In the genomic region with DNA sequence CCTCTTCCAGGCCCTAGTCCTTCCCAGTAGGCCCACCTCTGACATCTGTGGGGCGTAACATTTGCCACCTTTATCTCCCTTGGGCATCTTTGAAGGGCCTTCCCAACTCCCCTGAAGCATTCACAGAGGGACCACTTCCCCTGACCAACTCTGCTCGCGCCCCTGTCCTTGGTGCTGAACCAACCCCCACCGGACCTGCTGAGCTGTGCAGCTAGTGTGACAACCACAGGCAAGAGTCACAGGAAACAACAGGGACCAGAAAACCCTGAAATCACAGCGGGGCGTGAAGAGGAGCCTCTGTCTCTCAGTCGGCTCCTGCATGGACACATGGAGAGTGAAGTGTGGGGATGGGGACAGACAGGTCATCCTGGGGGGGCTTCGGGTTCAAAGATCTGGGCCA, we compare ENCODE assay signal across 9 mouse cellular contexts. TPM values are rescaled to one million over a fixed set of nuclear protein-coding genes. Genes with fewer than 3 reads are reported as not detected.
DNase-seq lines count a peak whose midpoint lies in the region; ATAC-seq lines count a peak whose summit lies in the region.
"Had no signal": no experiment of that assay in that cellular context is flagged by ENCODE, and none has a peak within 500 bp of the region (broad histone marks: within the 10 kb centered on the region; RNA-seq: fewer than 3 reads in every experiment).

No protein-coding gene starts in this region.

- H3K27me3 ChIP-seq in neural tube, embryonic 15.5 days (replicated peaks), result peaks cover 35% of the 10 kb centered on the region
- peaks cover 13% of the 10 kb centered on the region for H3K27me3 ChIP-seq in embryonic facial prominence, embryonic 11.5 days (ENCODE audit: control insufficient read depth, insufficient read depth, low read length)

- H3K4me1 ChIP-seq in neural tube, embryonic 15.5 days, result peaks cover 26% of the 10 kb centered on the region
- H3K4me1 ChIP-seq in embryonic facial prominence, embryonic 11.5 days (ENCODE audit: control insufficient read depth, insufficient read depth, low read length), result no peaks in the 10 kb centered on the region

- H3K9ac ChIP-seq in neural tube, embryonic 15.5 days (replicated peaks), result no peak overlapping the region
- no peak overlapping the region for H3K9ac ChIP-seq in embryonic facial prominence, embryonic 11.5 days (replicated peaks; ENCODE audit: low read length)
- H3K9ac ChIP-seq: forebrain, postnatal 0 days had no signal

- intact Hi-C loops in gastrocnemius, postnatal 36 days (cut with DNase I), result no loop called here
- intact Hi-C loops in heart, postnatal 25 days (cut with DNase I), result no loop called here

- H3K27ac ChIP-seq in neural tube, embryonic 15.5 days (replicated peaks), result no peak overlapping the region
- H3K27ac ChIP-seq in embryonic facial prominence, embryonic 11.5 days (replicated peaks; ENCODE audit: low read depth, low read length), result no peak overlapping the region

- peak; percentile 38 for DNase-seq in gastrocnemius, postnatal 10 days
- no peak for DNase-seq in gastrocnemius, postnatal 36 days
- DNase-seq in neural tube, embryonic 10.5 days (ENCODE audit: extremely low spot score, low spot score), result peak; percentile 75
- DNase-seq in embryonic facial prominence, embryonic 11.5 days (ENCODE audit: low spot score), result peak; percentile 81
- DNase-seq in retina, embryonic 14.5 days (ENCODE audit: low spot score), result peak; percentile 68
- DNase-seq in thymus, adult 18-20 months, result no peak
- no peak for DNase-seq in heart, postnatal 25 days (ENCODE audit: low spot score)
- DNase-seq: forebrain, postnatal 0 days had no signal

- no peaks in the 10 kb centered on the region for H3K9me3 ChIP-seq in neural tube, embryonic 15.5 days (replicated peaks)
- no peaks in the 10 kb centered on the region for H3K9me3 ChIP-seq in embryonic facial prominence, embryonic 11.5 days (replicated peaks; ENCODE audit: control insufficient read depth, low read length)

- WGBS in neural tube, embryonic 15.5 days, result 20% methylated on average over 8 of the region's 8 CpGs
- WGBS in embryonic facial prominence, embryonic 11.5 days, result 11% methylated on average over 8 of the region's 8 CpGs

- no peak overlapping the region for H3K4me3 ChIP-seq in neural tube, embryonic 15.5 days (replicated peaks)
- H3K4me3 ChIP-seq in embryonic facial prominence, embryonic 11.5 days (ENCODE audit: low read depth, low read length), result no peak overlapping the region

- no peak for ATAC-seq in neural tube, embryonic 15.5 days (ENCODE audit: low FRiP score)
- no peak for ATAC-seq in embryonic facial prominence, embryonic 11.5 days (replicated peaks; ENCODE audit: insufficient number of reproducible peaks, low FRiP score, low TSS enrichment, low read depth)

- H3K4me2 ChIP-seq in neural tube, embryonic 15.5 days, result no peak overlapping the region
- no peak overlapping the region for H3K4me2 ChIP-seq in embryonic facial prominence, embryonic 11.5 days (ENCODE audit: low read depth, low read length)

- H3K36me3 ChIP-seq in neural tube, embryonic 15.5 days, result no peaks in the 10 kb centered on the region
- H3K36me3 ChIP-seq in embryonic facial prominence, embryonic 11.5 days (replicated peaks; ENCODE audit: control insufficient read depth, insufficient read depth, low read depth, low read length), result no peaks in the 10 kb centered on the region

RNA-seq across cellular contexts. Expression of a gene that starts 18.4 kb away (rescaled TPM):
- 1 to 10 TPM in 1 of 2 experiments, under 1 TPM in 1; 0.65 to 1.2 TPM for total RNA-seq in gastrocnemius, postnatal 10 days (2021)
- under 1 TPM; 0.32 to 0.61 TPM for total RNA-seq in gastrocnemius, postnatal 36 days (2021)
- polyA plus RNA-seq in neural tube, embryonic 15.5 days (2015; fragmentation: Nextera tagmentation; extraction: Ambion mirVana), result 16.8 and 20.0 TPM in 2 replicates
- polyA plus RNA-seq in embryonic facial prominence, embryonic 11.5 days (2014; fragmentation: Nextera tagmentation; extraction: Ambion mirVana), result 6.8 and 7.4 TPM in 2 replicates
- 1 to 10 TPM in 1 of 2 experiments, under 1 TPM in 1; 0.52 to 1.1 TPM for total RNA-seq in heart, postnatal 25 days (2021)

Comparison
In these comparisons a context has a peak if more than half of its experiments do, and no peak if none do; other contexts are left out.
1. DNase-seq: peak in gastrocnemius, postnatal 10 days (single experiment), neural tube, embryonic 10.5 days (single experiment), embryonic facial prominence, embryonic 11.5 days (single experiment) and retina, embryonic 14.5 days (single experiment); none in gastrocnemius, postnatal 36 days (0 of 2), thymus, adult 18-20 months (0 of 2) and heart, postnatal 25 days (single experiment).